Mouse (Mus musculus) cortical plate, adult 2 months (tissue): ENCODE measurements around the gene Macrod2. TPM values are rescaled to one million over a fixed set of nuclear protein-coding genes. Genes with fewer than 3 reads are reported as not detected.

Experiments
- H3K27ac ChIP-seq: fragments of 200-500 bp; 2 replicates; pipeline ENCODE4 v1.5.1; 2012; ENCODE audit warnings: low read length, control low read depth, inconsistent platforms; ENCODE audit not compliant: insufficient read depth
- H3K4me1 ChIP-seq: fragments of 200-500 bp; 2 replicates; pipeline ENCODE4 v1.6.1; 2011; ENCODE audit warnings: low read length; ENCODE audit not compliant: control insufficient read depth, insufficient read depth
- H3K4me3 ChIP-seq: fragments of 200-500 bp; 2 replicates; pipeline ENCODE4 v1.5.1; 2011; ENCODE audit warnings: mild to moderate bottlenecking, low read length, control low read depth; ENCODE audit not compliant: insufficient read depth
- CTCF ChIP-seq: fragments of 200-500 bp; IDR thresholded peaks from 2 replicates; pipeline ENCODE4 v1.5.1; 2011; ENCODE audit warnings: mild to moderate bottlenecking, control low read depth, low read length; ENCODE audit not compliant: insufficient read depth; ENCODE audit errors: extremely low read depth
- POLR2A ChIP-seq: fragments of 200-500 bp; IDR thresholded peaks from 2 replicates; pipeline ENCODE4 v1.6.1; 2011; ENCODE audit warnings: mild to moderate bottlenecking, low read length, control low read depth; ENCODE audit not compliant: insufficient read depth; ENCODE audit errors: extremely low read depth
- polyA plus RNA-seq: library from polyadenylated mRNA; depleted of rRNA; stranded (reverse); fragments of >200 nt; gene quantifications from 2 replicates; pipeline ENCODE4 v1.2.3, GENCODE M21; 2012

Macrod2 gene
- polyA plus RNA-seq, 1 experiment = 20.3 TPM

- no peaks in the 10 kb centered on the region for H3K4me1 ChIP-seq
- TF ChIP-seq POLR2A (no peak), CTCF (no peak)
- H3K4me3 ChIP-seq = no peak overlapping the region
- no peak overlapping the region for H3K27ac ChIP-seq
Observed at GRCm38 (mm10) chr2:140476891-140477290, 81.8 kb downstream of the Macrod2 start.

- TF ChIP-seq POLR2A = no peak
- TF ChIP-seq CTCF = no peak
Observed at GRCm38 (mm10) chr2:140482604-140483003, 87.5 kb downstream of the Macrod2 start.

GRCm38 (mm10) chr2:140497688-140498087 is 102.6 kb downstream of the Macrod2 start:
- TF ChIP-seq POLR2A (no peak), CTCF (no peak)
- Histone ChIP-seq H3K27ac (no peak overlapping the region), H3K4me3 (no peak overlapping the region), H3K4me1 (peaks cover 1% of the 10 kb centered on the region; the same call in 1 of the 2 replicates)

More at GRCm38 (mm10) chr2:140482604-140483003, 87.5 kb downstream of the Macrod2 start:
- H3K4me3 ChIP-seq = no peak overlapping the region
- no peaks in the 10 kb centered on the region for H3K4me1 ChIP-seq
- H3K27ac ChIP-seq = no peak overlapping the region

DNA sequence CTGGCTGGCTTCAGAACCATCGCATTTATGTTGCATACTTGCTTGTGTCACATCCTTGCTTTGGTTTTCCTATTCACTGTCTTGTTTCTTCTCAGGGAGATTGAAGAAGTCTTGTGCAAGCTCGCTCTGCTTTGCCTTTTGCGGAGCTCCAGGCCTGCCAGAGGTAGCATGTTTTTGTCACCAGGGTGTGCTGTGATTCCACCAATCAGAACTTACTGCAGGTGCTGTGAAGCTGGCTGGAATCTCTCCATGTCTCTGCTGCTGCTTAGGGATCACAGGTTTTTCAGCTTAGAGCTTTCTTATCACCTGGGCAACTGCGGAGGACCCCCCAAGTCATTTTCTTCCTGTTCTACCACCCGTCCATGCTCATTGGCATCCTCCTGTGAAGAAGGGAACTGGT is 105.8 kb downstream of the Macrod2 start:
- peaks cover 1% of the 10 kb centered on the region; the same call in 1 of the 2 replicates for H3K4me1 ChIP-seq
- TF ChIP-seq POLR2A = no peak
- TF ChIP-seq CTCF = peak; percentile 64
- no peak overlapping the region for H3K4me3 ChIP-seq
- H3K27ac ChIP-seq = no peak overlapping the region

GRCm38 (mm10) chr2:140521472-140521871 is 126.4 kb downstream of the Macrod2 start:
- Histone ChIP-seq H3K4me3 (no peak overlapping the region), H3K27ac (no peak overlapping the region), H3K4me1 (no peaks in the 10 kb centered on the region)
- no peak for TF ChIP-seq CTCF
- TF ChIP-seq POLR2A = no peak

DNA sequence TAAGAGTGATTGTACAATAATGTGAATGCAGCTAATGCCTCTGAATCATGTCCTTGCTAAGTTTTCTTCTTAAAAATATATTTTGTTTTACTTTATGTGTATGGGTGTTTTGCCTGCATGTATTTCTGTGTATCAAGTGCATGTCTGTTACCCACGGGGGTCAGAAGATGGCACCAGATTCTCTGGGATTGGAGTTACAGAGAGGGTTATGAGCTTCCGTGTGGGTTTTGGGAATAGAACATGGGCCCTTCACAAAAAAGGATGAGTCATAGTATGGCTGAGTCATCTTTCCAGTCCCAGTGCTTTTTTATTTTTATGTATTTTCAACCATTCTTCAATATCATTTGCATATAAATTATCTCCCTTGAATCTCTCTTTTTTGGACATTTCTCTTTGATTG is 135.1 kb downstream of the Macrod2 start:
- TF ChIP-seq POLR2A (no peak), CTCF (peak; percentile 34; the same call in 1 of the 2 replicates)
- Histone ChIP-seq H3K27ac (no peak overlapping the region), H3K4me3 (no peak overlapping the region), H3K4me1 (no peaks in the 10 kb centered on the region; the same call in 1 of the 2 replicates)

GRCm38 (mm10) chr2:140532024-140532423 is 136.9 kb downstream of the Macrod2 start:
- no peak overlapping the region for H3K27ac ChIP-seq
- H3K4me3 ChIP-seq = no peak overlapping the region
- TF ChIP-seq CTCF = no peak
- no peaks in the 10 kb centered on the region; the same call in 1 of the 2 replicates for H3K4me1 ChIP-seq

- Histone ChIP-seq H3K4me1 (no peaks in the 10 kb centered on the region; the same call in 1 of the 2 replicates), H3K27ac (no peak overlapping the region), H3K4me3 (no peak overlapping the region)
- TF ChIP-seq POLR2A (no peak), CTCF (no peak)
Observed at GRCm38 (mm10) chr2:140532859-140533519, 137.9 kb downstream of the Macrod2 start.

DNA sequence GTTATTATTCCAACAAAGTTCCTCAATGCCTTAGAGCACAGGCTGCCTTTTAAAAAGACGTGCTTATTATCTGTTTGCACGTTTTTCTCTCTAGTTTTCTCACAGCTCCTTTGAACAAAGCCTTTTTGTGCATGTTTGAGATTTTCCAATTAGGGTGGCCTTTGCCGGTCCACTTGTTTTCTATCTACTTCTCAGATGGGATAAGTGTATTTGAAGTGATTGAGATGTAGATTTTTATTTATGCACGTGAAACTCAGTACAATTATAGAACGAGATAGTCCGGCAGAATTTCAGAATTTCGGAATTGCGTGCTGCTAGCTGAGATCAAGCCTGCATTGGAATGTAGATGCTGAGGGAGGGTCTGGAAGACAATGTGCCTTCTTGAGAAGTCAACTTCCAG is 138.5 kb downstream of the Macrod2 start:
- H3K4me3 ChIP-seq = no peak overlapping the region

DNA sequence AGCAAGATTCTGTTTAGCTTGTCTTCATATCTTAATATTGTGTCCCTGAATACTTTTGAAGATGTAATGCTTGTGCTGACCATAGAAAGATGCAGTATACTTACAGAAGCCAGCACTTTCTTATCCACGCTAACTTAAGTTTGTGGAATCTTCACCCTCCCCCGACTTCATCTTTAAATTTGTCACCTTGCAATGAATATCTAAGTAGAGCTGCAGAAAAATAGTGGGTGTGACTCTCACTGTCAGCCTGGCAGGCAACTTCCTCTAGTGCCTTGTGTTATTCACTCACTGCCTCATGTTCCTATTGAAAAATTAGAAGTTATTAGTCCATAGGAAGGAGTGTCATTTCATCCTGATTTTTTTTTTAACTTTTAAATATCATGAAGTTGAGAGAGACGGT is 139.5 kb downstream of the Macrod2 start:
- Histone ChIP-seq H3K4me3 (no peak overlapping the region), H3K27ac (no peak overlapping the region), H3K4me1 (no peaks in the 10 kb centered on the region; the same call in 1 of the 2 replicates)
- TF ChIP-seq POLR2A = no peak
- no peak for TF ChIP-seq CTCF

More for the DNA sequence above, 138.5 kb downstream of the Macrod2 start:
- no peak overlapping the region for H3K27ac ChIP-seq
- no peaks in the 10 kb centered on the region; the same call in 1 of the 2 replicates for H3K4me1 ChIP-seq
- TF ChIP-seq POLR2A (no peak), CTCF (no peak)
